Mouse (Mus musculus) brain, embryonic 14.5 days (tissue): ENCODE measurements at regions not wholly inside any gene's neighbourhood (a gene's known extent, or its start where the extent isn't known, plus 50 kb on each side); places are given as distances from the start of the nearest gene placed in this dataset.
A peak's percentile ranks its signal among the peaks of the same experiment; 100 is the strongest.

Experiments
- CTCF ChIP-seq: fragments of 200-500 bp; IDR thresholded peaks from 2 replicates; pipeline ENCODE4 v1.5.1; 2012; ENCODE audit warnings: inconsistent platforms, mild to moderate bottlenecking, moderate library complexity, borderline replicate concordance; ENCODE audit not compliant: insufficient read depth, insufficient read length; ENCODE audit errors: extremely low read depth
- POLR2A ChIP-seq: fragments of 200-500 bp; IDR thresholded peaks from 2 replicates; pipeline ENCODE4 v1.6.1; 2012; ENCODE audit warnings: mild to moderate bottlenecking, inconsistent platforms, borderline replicate concordance; ENCODE audit not compliant: poor library complexity, insufficient read depth, insufficient read length, severe bottlenecking; ENCODE audit errors: extremely low read depth

- TF ChIP-seq POLR2A (no peak), CTCF (peak; percentile 79)
Observed at GRCm38 (mm10) chr5:126623205-126623604, 618.4 kb upstream of the Tmem132c start.
